Mouse (Mus musculus): ENCODE results near the gene Prkg2. TPM values are rescaled to one million over a fixed set of nuclear protein-coding genes. Genes with fewer than 3 reads are reported as not detected.

Prkg2 gene
- polyA plus RNA-seq, 1 experiment from 2014 or later = 1.3 TPM

DNA sequence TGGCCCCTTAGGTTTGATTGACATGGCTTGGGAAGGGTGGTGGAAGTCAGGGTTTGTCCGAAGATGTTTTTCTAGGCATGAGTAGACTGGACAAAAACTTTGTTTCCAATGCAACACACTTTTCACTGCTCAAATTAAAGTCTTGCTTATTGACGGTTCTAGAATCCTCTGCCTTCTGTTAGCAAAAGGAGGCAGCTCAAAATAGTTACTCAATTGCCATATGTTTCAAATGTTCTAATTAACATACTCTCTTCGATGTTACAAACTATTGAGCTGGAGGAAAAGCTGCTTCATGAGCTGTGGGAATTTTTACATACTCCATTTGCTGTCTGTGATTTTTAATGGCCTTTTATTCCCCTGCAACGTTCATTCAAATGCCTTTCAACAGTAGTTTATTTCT lies 39.0 kb downstream of the Prkg2 start:
- H3K36me3 ChIP-seq = no peaks in the 10 kb centered on the region
- H3K4me3 ChIP-seq = no peak overlapping the region
- no peak for DNase-seq (ENCODE audit: low spot score)
- no peaks in the 10 kb centered on the region for H3K9me3 ChIP-seq
- no peaks in the 10 kb centered on the region for H3K27me3 ChIP-seq (ENCODE audit: insufficient read depth, poor library complexity, severe bottlenecking)
- H3K27ac ChIP-seq = no peak overlapping the region
- H3K4me1 ChIP-seq (replicated peaks) = no peaks in the 10 kb centered on the region
- 86% methylated on average over 4 of the region's 4 CpGs for WGBS

DNA sequence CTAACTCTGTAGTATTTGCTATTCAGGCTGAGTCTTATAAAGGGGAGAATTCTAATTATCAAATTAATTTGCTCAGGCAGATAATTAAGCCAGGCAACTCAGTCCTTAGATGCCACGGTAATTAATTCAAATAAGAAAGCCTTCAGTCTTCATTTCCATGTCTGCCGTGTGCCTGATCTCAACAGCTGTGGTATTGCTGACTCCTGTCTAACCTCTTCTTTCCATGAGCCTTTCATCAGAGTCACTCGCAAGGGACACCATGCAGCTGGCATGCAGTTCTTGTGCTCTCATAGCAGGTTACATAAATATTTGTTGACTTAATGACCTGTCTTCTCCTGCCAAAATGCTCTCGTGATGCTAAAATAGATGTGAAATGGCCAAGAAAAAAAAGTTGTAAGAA lies 41.4 kb downstream of the Prkg2 start:
- no peak overlapping the region for H3K4me3 ChIP-seq
- 69% methylated on average over 4 of the region's 4 CpGs for WGBS
- no peaks in the 10 kb centered on the region for H3K27me3 ChIP-seq (ENCODE audit: insufficient read depth, poor library complexity, severe bottlenecking)
- no peaks in the 10 kb centered on the region for H3K36me3 ChIP-seq
- no peak for DNase-seq (ENCODE audit: low spot score)
- no peaks in the 10 kb centered on the region for H3K9me3 ChIP-seq
- no peak overlapping the region for H3K27ac ChIP-seq
- H3K4me1 ChIP-seq (replicated peaks) = no peaks in the 10 kb centered on the region

DNA sequence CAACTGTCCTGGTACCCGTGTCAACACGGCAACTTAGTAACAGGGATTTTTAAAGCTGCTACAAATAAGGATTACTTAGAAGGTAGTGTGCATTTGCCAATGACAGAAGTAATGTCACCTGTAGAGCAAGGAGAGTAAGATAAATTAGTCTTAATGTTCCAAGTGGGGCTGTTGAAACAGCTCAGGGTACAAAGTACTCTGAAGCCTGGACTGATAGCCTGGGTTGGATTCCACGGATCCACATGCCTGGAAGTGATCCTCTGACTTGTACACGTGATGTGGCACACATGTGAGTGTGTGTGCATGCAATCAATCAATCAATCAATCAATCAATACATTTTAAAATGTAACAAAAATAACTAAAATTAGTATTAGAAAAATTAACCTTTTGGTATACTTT lies 45.6 kb downstream of the Prkg2 start:
- no peak for DNase-seq (ENCODE audit: low spot score)
- Histone ChIP-seq H3K4me1 (replicated peaks) (peaks cover 11% of the 10 kb centered on the region), H3K9me3 (no peaks in the 10 kb centered on the region), H3K4me3 (no peak overlapping the region), H3K36me3 (no peaks in the 10 kb centered on the region), H3K27me3 (ENCODE audit: insufficient read depth, poor library complexity, severe bottlenecking) (no peaks in the 10 kb centered on the region), H3K27ac (no peak overlapping the region)
- WGBS = 90% methylated on average over 4 of the region's 4 CpGs

DNA sequence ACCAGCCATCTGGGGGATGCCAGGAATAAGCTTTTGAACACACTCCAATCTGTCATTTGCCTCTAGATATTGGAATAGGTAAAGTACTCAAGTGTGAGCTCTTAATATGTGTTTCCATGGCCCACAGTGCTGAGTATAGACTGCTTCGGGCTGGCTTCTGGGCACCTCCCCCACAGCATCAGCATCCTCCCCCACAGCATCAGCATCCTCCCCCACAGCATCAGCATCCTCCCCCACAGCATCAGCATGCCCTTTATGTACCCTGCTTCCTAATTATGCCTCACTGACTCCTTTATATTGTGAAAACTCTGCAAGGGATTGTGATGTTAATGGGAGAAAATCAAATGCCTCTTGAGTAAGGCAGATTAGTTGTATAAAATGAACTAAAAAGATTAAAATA lies 49.5 kb downstream of the Prkg2 start:
- no peaks in the 10 kb centered on the region for H3K9me3 ChIP-seq
- H3K36me3 ChIP-seq = no peaks in the 10 kb centered on the region
- 37% methylated on average over 1 of the region's 1 CpGs for WGBS
- H3K27ac ChIP-seq = no peak overlapping the region
- H3K27me3 ChIP-seq (ENCODE audit: insufficient read depth, poor library complexity, severe bottlenecking) = no peaks in the 10 kb centered on the region
- H3K4me1 ChIP-seq (replicated peaks) = peaks cover 18% of the 10 kb centered on the region
- H3K4me3 ChIP-seq = no peak overlapping the region
- no peak for DNase-seq (ENCODE audit: low spot score)

DNA sequence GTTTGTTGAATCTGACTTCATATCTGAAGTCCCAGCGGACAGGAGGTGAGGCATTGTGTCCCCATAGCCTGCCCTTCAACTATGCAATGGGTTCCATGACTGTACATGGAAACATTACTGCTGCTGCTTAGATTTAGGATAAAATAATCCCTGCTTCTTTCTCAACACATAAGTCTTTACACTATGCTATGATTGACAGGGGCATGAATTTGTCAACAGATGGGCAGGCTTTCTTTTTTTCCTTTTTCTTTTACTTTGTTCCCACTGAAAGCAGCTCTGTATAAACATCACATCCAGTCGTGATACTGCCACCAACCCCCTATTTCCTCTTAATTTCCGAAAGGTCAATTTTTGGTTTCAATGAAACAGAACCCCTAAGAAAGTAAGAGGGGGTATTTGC lies 50.0 kb downstream of the Prkg2 start:
- Histone ChIP-seq H3K4me1 (replicated peaks) (peaks cover 18% of the 10 kb centered on the region), H3K27me3 (ENCODE audit: insufficient read depth, poor library complexity, severe bottlenecking) (no peaks in the 10 kb centered on the region), H3K4me3 (no peak overlapping the region), H3K9me3 (no peaks in the 10 kb centered on the region), H3K36me3 (no peaks in the 10 kb centered on the region), H3K27ac (no peak overlapping the region)
- WGBS = 72% methylated on average over 3 of the region's 3 CpGs
- DNase-seq (ENCODE audit: low spot score) = no peak

DNA sequence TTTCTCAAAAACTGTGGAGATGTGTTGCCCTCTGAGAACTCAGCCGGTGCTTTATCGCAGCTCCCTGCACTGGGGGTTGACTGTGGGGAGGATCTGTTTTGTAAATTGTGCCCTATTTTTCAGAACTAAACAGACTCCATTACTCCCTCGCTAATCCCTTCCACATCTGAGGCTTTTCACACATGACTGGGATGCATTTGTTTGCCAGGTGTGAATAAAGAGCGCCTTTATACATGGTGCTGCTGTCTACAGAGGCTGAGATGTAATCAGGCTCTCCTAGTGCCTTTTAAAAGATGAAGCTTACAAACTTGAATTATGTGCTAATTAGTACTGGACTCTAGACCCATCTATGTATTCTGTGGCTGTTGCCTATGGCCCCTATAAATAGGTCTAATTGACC lies 50.7 kb downstream of the Prkg2 start:
- Histone ChIP-seq H3K36me3 (no peaks in the 10 kb centered on the region), H3K27ac (no peak overlapping the region), H3K4me1 (replicated peaks) (peaks cover 18% of the 10 kb centered on the region), H3K27me3 (ENCODE audit: insufficient read depth, poor library complexity, severe bottlenecking) (no peaks in the 10 kb centered on the region), H3K9me3 (no peaks in the 10 kb centered on the region), H3K4me3 (no peak overlapping the region)
- no peak for DNase-seq (ENCODE audit: low spot score)
- 35% methylated on average over 4 of the region's 4 CpGs for WGBS

DNA sequence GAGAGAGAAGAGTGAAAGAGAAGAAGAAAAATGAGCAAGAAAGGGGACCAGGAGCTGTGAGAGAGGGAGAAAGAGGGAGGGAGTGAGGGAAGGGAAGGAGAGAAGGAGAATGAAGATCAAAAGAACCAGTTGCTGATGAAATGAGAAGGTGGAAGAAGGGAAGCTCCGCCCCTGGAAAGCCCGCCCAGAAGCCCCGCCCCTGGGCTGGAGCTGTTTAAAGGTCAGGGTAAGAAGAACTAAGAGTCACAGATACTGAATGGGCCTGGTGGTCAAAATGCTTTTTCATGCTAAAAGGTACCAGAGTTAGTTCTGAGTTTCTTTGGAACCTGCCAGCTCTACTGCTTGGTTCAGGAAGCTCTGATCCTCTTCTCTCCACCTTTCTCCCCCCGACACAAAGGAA lies 51.1 kb downstream of the Prkg2 start:
- H3K4me1 ChIP-seq (replicated peaks) = peaks cover 18% of the 10 kb centered on the region
- DNase-seq (ENCODE audit: low spot score) = no peak
- H3K4me3 ChIP-seq = no peak overlapping the region
- no peaks in the 10 kb centered on the region for H3K9me3 ChIP-seq
- WGBS = 26% methylated on average over 4 of the region's 4 CpGs
- no peaks in the 10 kb centered on the region for H3K36me3 ChIP-seq
- H3K27me3 ChIP-seq (ENCODE audit: insufficient read depth, poor library complexity, severe bottlenecking) = no peaks in the 10 kb centered on the region
- no peak overlapping the region for H3K27ac ChIP-seq

DNA sequence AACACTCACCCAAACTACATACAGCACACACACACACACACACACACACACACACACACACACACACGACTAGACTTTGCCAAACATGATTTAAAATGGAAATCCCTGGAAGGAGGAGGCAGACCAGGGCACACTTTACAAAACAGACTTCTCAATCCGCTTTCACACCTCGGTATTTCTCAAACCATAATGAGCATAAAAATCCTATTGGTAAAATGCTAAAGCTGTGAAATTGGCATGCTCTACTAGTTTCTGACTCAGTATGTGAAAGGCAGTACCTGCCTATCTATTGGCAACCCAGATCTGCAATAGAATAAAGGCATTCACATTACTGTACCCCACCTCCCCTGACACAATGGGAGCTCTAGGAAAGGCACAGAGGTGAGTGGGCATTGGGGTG lies 52.1 kb downstream of the Prkg2 start:
- 89% methylated on average over 3 of the region's 3 CpGs for WGBS
- no peaks in the 10 kb centered on the region for H3K36me3 ChIP-seq
- H3K4me3 ChIP-seq = no peak overlapping the region
- H3K9me3 ChIP-seq = no peaks in the 10 kb centered on the region
- H3K27me3 ChIP-seq (ENCODE audit: insufficient read depth, poor library complexity, severe bottlenecking) = no peaks in the 10 kb centered on the region
- H3K27ac ChIP-seq = no peak overlapping the region
- H3K4me1 ChIP-seq (replicated peaks) = peaks cover 18% of the 10 kb centered on the region
- DNase-seq (ENCODE audit: low spot score) = no peak

DNA sequence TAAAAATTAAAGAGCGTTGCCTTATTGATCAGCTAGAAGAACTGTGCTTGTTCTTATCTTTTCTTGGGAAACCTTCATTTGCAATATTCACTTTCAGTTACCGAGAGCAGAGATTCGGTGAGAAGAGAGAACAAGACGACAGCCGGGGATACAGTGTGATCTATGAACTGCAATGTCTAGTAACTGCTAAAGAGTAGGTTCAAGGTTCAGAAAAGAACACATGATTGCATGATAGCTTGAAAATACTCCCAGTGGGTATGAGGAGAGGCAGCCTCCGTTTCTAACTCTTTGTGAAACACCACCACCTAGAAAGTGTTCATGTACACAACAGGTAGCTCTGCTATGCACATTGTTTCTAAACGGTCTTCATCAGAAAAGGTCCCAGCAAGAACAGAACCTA lies 55.8 kb downstream of the Prkg2 start:
- Histone ChIP-seq H3K9me3 (no peaks in the 10 kb centered on the region), H3K27me3 (ENCODE audit: insufficient read depth, poor library complexity, severe bottlenecking) (no peaks in the 10 kb centered on the region), H3K4me3 (no peak overlapping the region), H3K36me3 (no peaks in the 10 kb centered on the region), H3K4me1 (replicated peaks) (peaks cover 5% of the 10 kb centered on the region), H3K27ac (no peak overlapping the region)
- 92% methylated on average over 7 of the region's 7 CpGs for WGBS
- DNase-seq (ENCODE audit: low spot score) = no peak

DNA sequence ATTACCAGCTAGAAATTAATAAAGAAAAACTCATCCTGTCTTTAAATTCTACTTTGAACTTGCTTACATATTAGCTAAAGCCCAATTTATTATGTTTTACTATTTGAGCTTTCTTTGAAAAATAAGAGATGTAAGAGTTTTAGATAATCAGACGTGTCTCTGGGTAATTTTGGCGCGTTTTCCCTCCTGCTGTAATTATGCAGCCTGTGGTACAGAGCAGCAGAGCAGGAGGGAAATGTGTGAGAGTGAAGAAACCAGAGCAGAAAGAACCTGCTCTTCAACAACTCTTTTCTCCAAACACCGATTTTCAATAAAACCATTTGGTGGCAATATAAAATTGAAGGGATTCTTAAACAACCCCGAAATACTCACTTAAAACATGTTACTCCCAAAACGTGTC lies 58.8 kb downstream of the Prkg2 start:
- H3K27ac ChIP-seq = no peak overlapping the region
- H3K4me1 ChIP-seq (replicated peaks) = no peaks in the 10 kb centered on the region; the same call in 1 of the 2 replicates
- H3K36me3 ChIP-seq = no peaks in the 10 kb centered on the region
- no peak overlapping the region for H3K4me3 ChIP-seq
- H3K27me3 ChIP-seq (ENCODE audit: insufficient read depth, poor library complexity, severe bottlenecking) = no peaks in the 10 kb centered on the region
- no peaks in the 10 kb centered on the region for H3K9me3 ChIP-seq
- DNase-seq (ENCODE audit: low spot score) = no peak
- WGBS = 85% methylated on average over 6 of the region's 6 CpGs

DNA sequence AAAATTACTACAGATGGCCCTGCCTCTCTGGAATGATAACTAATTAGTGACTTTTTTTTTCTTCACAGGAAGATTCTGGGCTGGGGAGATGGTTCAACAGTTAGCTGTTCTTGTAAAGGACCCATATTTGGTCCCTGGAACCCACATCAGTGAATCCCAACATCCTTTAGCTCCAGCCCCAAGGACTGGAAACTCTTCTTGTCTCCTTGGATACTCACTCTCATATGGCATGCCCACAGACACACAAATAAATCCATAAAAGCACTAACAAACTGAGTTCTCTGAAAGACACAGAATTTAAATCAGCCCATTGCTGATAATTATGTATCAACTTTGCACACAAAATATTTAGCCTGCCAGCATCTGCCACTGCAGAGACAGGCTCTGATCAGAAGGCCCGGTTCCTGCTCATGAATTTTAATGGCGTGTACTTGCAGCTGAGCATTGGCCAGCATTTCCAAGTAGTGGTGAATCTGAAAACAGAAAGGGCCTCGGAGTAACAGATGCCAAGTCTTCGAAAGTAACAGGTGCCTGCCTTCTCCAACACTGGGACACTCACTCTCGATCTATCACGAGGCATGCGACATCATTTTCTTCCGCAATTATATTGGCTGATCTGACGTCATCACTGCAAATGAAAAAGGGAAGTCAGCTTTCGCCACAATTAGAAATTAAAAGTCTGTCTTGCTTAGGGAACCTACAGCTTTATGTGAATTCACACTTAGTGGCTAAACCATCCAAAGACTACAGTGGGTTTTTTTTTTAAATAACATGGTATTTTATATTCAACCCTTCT lies 61.1 kb downstream of the Prkg2 start:
- Histone ChIP-seq H3K27ac (no peak overlapping the region), H3K4me1 (replicated peaks) (no peaks in the 10 kb centered on the region; the same call in 1 of the 2 replicates), H3K36me3 (no peaks in the 10 kb centered on the region), H3K9me3 (no peaks in the 10 kb centered on the region), H3K27me3 (ENCODE audit: insufficient read depth, poor library complexity, severe bottlenecking) (no peaks in the 10 kb centered on the region), H3K4me3 (no peak overlapping the region)
- WGBS = 81% methylated on average over 10 of the region's 10 CpGs
- DNase-seq (ENCODE audit: low spot score) = no peak

DNA sequence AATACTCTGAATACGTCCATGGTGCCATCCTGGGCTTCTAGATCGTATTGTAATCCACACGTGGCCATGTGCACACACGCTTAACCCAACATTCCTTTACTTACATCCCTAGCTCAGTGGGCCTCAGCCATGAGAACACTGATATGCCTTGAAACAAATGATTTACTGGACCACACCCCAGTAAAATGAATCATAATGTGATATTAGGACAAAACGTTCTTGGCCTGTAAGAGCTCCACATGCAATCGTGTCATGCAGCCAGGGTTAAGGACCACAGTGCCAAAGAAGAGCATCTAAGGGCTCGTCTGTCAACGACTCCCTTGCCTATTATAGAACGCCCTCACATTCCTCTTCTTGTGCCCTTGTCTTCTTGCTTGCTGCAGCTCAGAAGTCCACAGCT lies 70.5 kb downstream of the Prkg2 start:
- Histone ChIP-seq H3K36me3 (no peaks in the 10 kb centered on the region), H3K9me3 (no peaks in the 10 kb centered on the region), H3K4me1 (replicated peaks) (peaks cover 7% of the 10 kb centered on the region), H3K27ac (no peak overlapping the region), H3K27me3 (ENCODE audit: insufficient read depth, poor library complexity, severe bottlenecking) (no peaks in the 10 kb centered on the region), H3K4me3 (no peak overlapping the region)
- DNase-seq (ENCODE audit: low spot score) = no peak
- WGBS = 85% methylated on average over 9 of the region's 9 CpGs

DNA sequence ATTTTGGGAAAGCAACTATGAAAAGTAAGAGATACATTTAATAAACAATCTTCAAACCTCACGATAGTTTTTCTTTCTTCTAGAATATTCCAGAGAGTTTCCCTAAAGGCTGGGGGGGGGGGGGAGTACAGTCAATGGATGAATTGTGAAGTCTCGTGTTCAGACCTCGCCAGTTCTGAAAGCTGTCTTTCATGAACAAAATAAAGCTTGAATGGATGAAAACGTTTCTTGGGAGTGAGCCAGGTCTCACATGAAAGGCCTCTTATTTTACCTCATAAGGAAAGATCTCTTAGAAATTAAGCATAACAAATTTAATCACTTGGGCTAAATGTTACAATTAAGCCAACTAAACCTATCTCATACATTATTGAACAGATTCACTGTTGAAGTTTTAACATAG lies 72.0 kb downstream of the Prkg2 start:
- no peaks in the 10 kb centered on the region for H3K27me3 ChIP-seq (ENCODE audit: insufficient read depth, poor library complexity, severe bottlenecking)
- H3K4me3 ChIP-seq = no peak overlapping the region
- WGBS = 69% methylated on average over 4 of the region's 4 CpGs
- no peaks in the 10 kb centered on the region for H3K36me3 ChIP-seq
- H3K9me3 ChIP-seq = no peaks in the 10 kb centered on the region
- H3K27ac ChIP-seq = no peak overlapping the region
- peaks cover 7% of the 10 kb centered on the region for H3K4me1 ChIP-seq (replicated peaks)
- DNase-seq (ENCODE audit: low spot score) = no peak

DNA sequence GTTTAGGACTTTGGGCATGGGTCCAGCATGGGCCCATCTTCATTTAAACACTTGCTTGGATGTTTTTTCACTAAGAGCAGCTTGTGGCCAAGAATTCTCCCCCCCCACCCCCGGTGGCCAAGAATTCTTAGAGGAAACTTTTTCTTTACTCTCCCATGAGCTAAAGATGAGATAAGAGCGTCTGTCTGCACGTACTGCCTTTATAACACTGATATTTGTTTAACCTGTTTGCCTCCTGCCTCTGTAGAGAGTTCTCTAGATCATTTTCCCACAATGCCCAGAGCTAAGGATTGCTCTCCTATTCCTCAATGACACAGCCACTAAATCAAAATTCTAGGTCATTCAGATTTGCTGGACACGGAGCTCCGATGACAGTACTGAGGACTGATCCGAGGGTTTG lies 72.8 kb downstream of the Prkg2 start:
- H3K36me3 ChIP-seq = no peaks in the 10 kb centered on the region
- DNase-seq (ENCODE audit: low spot score) = no peak
- H3K4me3 ChIP-seq = no peak overlapping the region
- no peak overlapping the region for H3K27ac ChIP-seq
- H3K27me3 ChIP-seq (ENCODE audit: insufficient read depth, poor library complexity, severe bottlenecking) = no peaks in the 10 kb centered on the region
- H3K4me1 ChIP-seq (replicated peaks) = peaks cover 7% of the 10 kb centered on the region
- no peaks in the 10 kb centered on the region for H3K9me3 ChIP-seq
- 80% methylated on average over 6 of the region's 6 CpGs for WGBS
